Mouse (Mus musculus): Measurements from ENCODE around the gene Setd7.

The Setd7 gene

GRCm38 (mm10) chr3:51481059-51481458 is 79.6 kb downstream of the Setd7 start:
- in situ Hi-C loops (cut with MboI, MseI), result loop anchor here (10.0 kb wide), 1 partner anchor 174 kb away; no protein-coding TSS in a partner anchor

GRCm38 (mm10) chr3:51479893-51480292 is 80.8 kb downstream of the Setd7 start:
- in situ Hi-C loops (cut with MboI, MseI), result loop anchor here (10.0 kb wide), 1 partner anchor 175 kb away; no protein-coding TSS in a partner anchor

GRCm38 (mm10) chr3:51475706-51476105 is 85.0 kb downstream of the Setd7 start:
- in situ Hi-C loops (cut with MboI, MseI), result no loop called here

- in situ Hi-C loops (cut with MboI, MseI), result loop anchor here (5.0 kb wide), 1 partner anchor 36 kb away; no protein-coding TSS in a partner anchor
Measured at GRCm38 (mm10) chr3:51468530-51468929, 92.1 kb downstream of the Setd7 start.

Data from T-helper 1 cell (primary cell).